Mouse (Mus musculus) lung, adult 2 months (tissue): ENCODE data around the gene Tmem254b. TPM values are rescaled to one million over a fixed set of nuclear protein-coding genes. Genes with fewer than 3 reads are reported as not detected.

Experiments used
- polyA plus RNA-seq: library from polyadenylated mRNA; depleted of rRNA; stranded (reverse); fragments of >200 nt; gene quantifications from 2 replicates; pipeline ENCODE4 v1.2.3, GENCODE M21; 2012; rRNA removed

Tmem254b gene
- polyA plus RNA-seq, 1 experiment, result 41.1 TPM

Other genes starting within 250 kb of the Tmem254b start
- 0.13 and 0.27 TPM in 2 replicates for gene Duxbl1, start 228.5 kb downstream of the Tmem254b start, polyA plus RNA-seq
- gene Gm9780, start 164.3 kb downstream of the Tmem254b start, polyA plus RNA-seq, result 317 and 490 TPM in 2 replicates
- 18.1 and 23.3 TPM in 2 replicates for gene Tmem254c, start 139.7 kb downstream of the Tmem254b start, polyA plus RNA-seq
- not detected in 2 replicates for gene Cphx2, start 125.5 kb downstream of the Tmem254b start, polyA plus RNA-seq
- not detected in 2 replicates for gene Cphx3, start 124.7 kb downstream of the Tmem254b start, polyA plus RNA-seq
- gene Duxbl2, start 88.7 kb downstream of the Tmem254b start, polyA plus RNA-seq, result 0.06 and 0.76 TPM in 2 replicates
- gene Plac9b, start 24.6 kb downstream of the Tmem254b start, polyA plus RNA-seq, result 83.1 and 189 TPM in 2 replicates
- 0.24 and 0.50 TPM in 2 replicates for gene Duxbl3, start 50.9 kb upstream of the Tmem254b start, polyA plus RNA-seq